Mouse (Mus musculus): ENCODE measurements at regions not wholly inside any gene's neighbourhood (a gene's known extent, or its start where the extent isn't known, plus 50 kb on each side); places are given as distances from the start of the nearest gene placed in this dataset.
"Not testable (repeated sequence)": the region's sequence is repeated elsewhere in the genome, so short reads cannot be mapped to it uniquely, and the experiment has no call there.

GRCm38 (mm10) chr17:66206074-66206473 is 82.8 kb downstream of the Ddx11 start:
- TF ChIP-seq POLR2A (IDR thresholded peaks at IDR 0.05; ENCODE audit: control insufficient read depth, extremely low read depth, insufficient read depth, low read length, poor library complexity), result no peak
- TF ChIP-seq CTCF (IDR thresholded peaks at IDR 0.05; ENCODE audit: borderline replicate concordance, control insufficient read depth, extremely low read depth, insufficient read depth, low read length, poor library complexity), result no peak
- DNase-seq, result no peak
- 75% methylated on average over 2 of the region's 2 CpGs for WGBS
- no peak overlapping the region for H3K27ac ChIP-seq (ENCODE audit: control insufficient read depth, insufficient read depth, low read length)
- no peak overlapping the region for H3K4me3 ChIP-seq (ENCODE audit: control insufficient read depth, insufficient read depth, low read length)
- no peaks in the 10 kb centered on the region for H3K27me3 ChIP-seq (ENCODE audit: control insufficient read depth, insufficient read depth, low read length)
- H3K36me3 ChIP-seq (ENCODE audit: control insufficient read depth, insufficient read depth, low read length), result no peaks in the 10 kb centered on the region
- H3K4me1 ChIP-seq (replicated peaks; ENCODE audit: control insufficient read depth, insufficient read depth, low read length), result no peaks in the 10 kb centered on the region

- H3K27ac ChIP-seq (ENCODE audit: control insufficient read depth, insufficient read depth, low read length); H3K36me3 ChIP-seq (ENCODE audit: control insufficient read depth, insufficient read depth, low read length); DNase-seq; H3K27me3 ChIP-seq (ENCODE audit: control insufficient read depth, insufficient read depth, low read length); H3K4me3 ChIP-seq (ENCODE audit: control insufficient read depth, insufficient read depth, low read length); H3K4me1 ChIP-seq (replicated peaks; ENCODE audit: control insufficient read depth, insufficient read depth, low read length): not testable (repeated sequence)
- 84% methylated on average over 6 of the region's 6 CpGs for WGBS
Measured at GRCm38 (mm10) chr17:66207653-66208497, 84.6 kb downstream of the Ddx11 start.

- WGBS, result 53% methylated on average over 3 of the region's 6 CpGs
- H3K27ac ChIP-seq (ENCODE audit: control insufficient read depth, insufficient read depth, low read length); H3K4me1 ChIP-seq (replicated peaks; ENCODE audit: control insufficient read depth, insufficient read depth, low read length); H3K4me3 ChIP-seq (ENCODE audit: control insufficient read depth, insufficient read depth, low read length); DNase-seq; H3K27me3 ChIP-seq (ENCODE audit: control insufficient read depth, insufficient read depth, low read length); H3K36me3 ChIP-seq (ENCODE audit: control insufficient read depth, insufficient read depth, low read length): not testable (repeated sequence)
Measured at GRCm38 (mm10) chr17:66208803-66209515, 85.6 kb downstream of the Ddx11 start.

GRCm38 (mm10) chr17:66211561-66211960 is 88.2 kb downstream of the Ddx11 start:
- Histone ChIP-seq H3K4me1 (replicated peaks; ENCODE audit: control insufficient read depth, insufficient read depth, low read length) (no peaks in the 10 kb centered on the region), H3K27ac (ENCODE audit: control insufficient read depth, insufficient read depth, low read length) (no peak overlapping the region), H3K27me3 (ENCODE audit: control insufficient read depth, insufficient read depth, low read length) (no peaks in the 10 kb centered on the region), H3K4me3 (ENCODE audit: control insufficient read depth, insufficient read depth, low read length) (no peak overlapping the region), H3K36me3 (ENCODE audit: control insufficient read depth, insufficient read depth, low read length) (no peaks in the 10 kb centered on the region)
- no peak for DNase-seq
- TF ChIP-seq POLR2A (IDR thresholded peaks at IDR 0.05; ENCODE audit: control insufficient read depth, extremely low read depth, insufficient read depth, low read length, poor library complexity), result no peak
- TF ChIP-seq CTCF (IDR thresholded peaks at IDR 0.05; ENCODE audit: borderline replicate concordance, control insufficient read depth, extremely low read depth, insufficient read depth, low read length, poor library complexity), result no peak
- 89% methylated on average over 7 of the region's 7 CpGs for WGBS

GRCm38 (mm10) chr17:66212616-66213015 is 89.3 kb downstream of the Ddx11 start:
- no peak for DNase-seq
- TF ChIP-seq POLR2A (IDR thresholded peaks at IDR 0.05; ENCODE audit: control insufficient read depth, extremely low read depth, insufficient read depth, low read length, poor library complexity) (no peak), CTCF (IDR thresholded peaks at IDR 0.05; ENCODE audit: borderline replicate concordance, control insufficient read depth, extremely low read depth, insufficient read depth, low read length, poor library complexity) (no peak)
- no peaks in the 10 kb centered on the region for H3K27me3 ChIP-seq (ENCODE audit: control insufficient read depth, insufficient read depth, low read length)
- no peaks in the 10 kb centered on the region for H3K36me3 ChIP-seq (ENCODE audit: control insufficient read depth, insufficient read depth, low read length)
- H3K4me3 ChIP-seq (ENCODE audit: control insufficient read depth, insufficient read depth, low read length), result no peak overlapping the region
- no peak overlapping the region for H3K27ac ChIP-seq (ENCODE audit: control insufficient read depth, insufficient read depth, low read length)
- no peaks in the 10 kb centered on the region for H3K4me1 ChIP-seq (replicated peaks; ENCODE audit: control insufficient read depth, insufficient read depth, low read length)
- WGBS, result 93% methylated on average over 9 of the region's 9 CpGs

DNA sequence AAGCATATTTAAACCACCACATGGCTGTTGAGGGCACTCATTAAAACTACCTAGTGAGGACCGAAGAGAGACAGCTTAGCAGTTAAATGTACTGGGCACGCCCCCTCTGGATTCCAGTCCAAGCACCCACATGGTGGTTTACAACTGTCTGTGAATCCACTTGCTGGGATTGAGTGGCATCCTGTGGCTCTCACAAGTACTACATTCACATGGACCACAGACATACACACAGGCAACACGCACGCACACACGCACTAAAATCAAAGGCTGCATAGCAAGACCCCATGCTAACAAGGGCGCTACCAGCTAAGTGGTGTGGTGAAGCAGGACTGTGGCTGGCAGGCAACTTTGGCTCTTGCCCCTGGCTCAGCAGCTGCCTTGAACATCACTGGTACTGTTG is 95.0 kb downstream of the Ddx11 start:
- WGBS, result 98% methylated on average over 6 of the region's 6 CpGs
- Histone ChIP-seq H3K36me3 (ENCODE audit: control insufficient read depth, insufficient read depth, low read length) (no peaks in the 10 kb centered on the region), H3K27me3 (ENCODE audit: control insufficient read depth, insufficient read depth, low read length) (no peaks in the 10 kb centered on the region), H3K4me3 (ENCODE audit: control insufficient read depth, insufficient read depth, low read length) (no peak overlapping the region), H3K4me1 (replicated peaks; ENCODE audit: control insufficient read depth, insufficient read depth, low read length) (no peaks in the 10 kb centered on the region), H3K27ac (ENCODE audit: control insufficient read depth, insufficient read depth, low read length) (no peak overlapping the region)
- DNase-seq, result no peak
- no peak for TF ChIP-seq POLR2A (IDR thresholded peaks at IDR 0.05; ENCODE audit: control insufficient read depth, extremely low read depth, insufficient read depth, low read length, poor library complexity)
- no peak for TF ChIP-seq CTCF (IDR thresholded peaks at IDR 0.05; ENCODE audit: borderline replicate concordance, control insufficient read depth, extremely low read depth, insufficient read depth, low read length, poor library complexity)

Data from thymus, adult 2 months (tissue).